Mouse (Mus musculus) embryo, embryonic 9.5 days (tissue): ENCODE measurements around the gene Ak4.

Experiments
- DNase-seq: peaks from one replicate; pipeline ENCODE4 v3.0.0-alpha.2; 2017; ENCODE audit errors: extremely low spot score

Gene Ak4

GRCm38 (mm10) chr4:101511768-101512521 is 92.9 kb downstream of the Ak4 start:
- no peak for DNase-seq

GRCm38 (mm10) chr4:101513251-101513650 is 94.2 kb downstream of the Ak4 start:
- DNase-seq = no peak

GRCm38 (mm10) chr4:101515853-101516252 is 96.8 kb downstream of the Ak4 start:
- no peak for DNase-seq
